Mouse (Mus musculus): ENCODE measurements at regions not wholly inside any gene's neighbourhood (a gene's known extent, or its start where the extent isn't known, plus 50 kb on each side); places are given as distances from the start of the nearest gene placed in this dataset.

GRCm38 (mm10) chr8:95968828-95969227 lies 80.5 kb upstream of the Got2 start:
- 88% methylated on average over 6 of the region's 6 CpGs for WGBS
- DNase-seq (ENCODE audit: low spot score), result no peak
- peaks cover 10% of the 10 kb centered on the region; the same call in 1 of the 2 replicates for H3K4me1 ChIP-seq (replicated peaks)
- H3K9me3 ChIP-seq, result no peaks in the 10 kb centered on the region
- H3K27me3 ChIP-seq (ENCODE audit: insufficient read depth, poor library complexity, severe bottlenecking), result no peaks in the 10 kb centered on the region
- H3K27ac ChIP-seq, result no peak overlapping the region
- no peak overlapping the region for H3K4me3 ChIP-seq
- H3K36me3 ChIP-seq, result no peaks in the 10 kb centered on the region

- no peaks in the 10 kb centered on the region for H3K27me3 ChIP-seq (ENCODE audit: insufficient read depth, poor library complexity, severe bottlenecking)
- peak; percentile 23 for DNase-seq (ENCODE audit: low spot score)
- no peak overlapping the region for H3K4me3 ChIP-seq
- H3K27ac ChIP-seq, result no peak overlapping the region
- H3K4me1 ChIP-seq (replicated peaks), result peaks cover 8% of the 10 kb centered on the region; the same call in 1 of the 2 replicates
- H3K9me3 ChIP-seq, result no peaks in the 10 kb centered on the region
- 28% methylated on average over 1 of the region's 1 CpGs for WGBS
- H3K36me3 ChIP-seq, result no peaks in the 10 kb centered on the region
Measured at GRCm38 (mm10) chr8:95966430-95966829, 78.1 kb upstream of the Got2 start.

- Histone ChIP-seq H3K36me3 (no peaks in the 10 kb centered on the region), H3K9me3 (no peaks in the 10 kb centered on the region), H3K4me1 (replicated peaks) (peaks cover 8% of the 10 kb centered on the region; the same call in 1 of the 2 replicates), H3K27ac (peak overlapping the region; percentile 64; the same call in 1 of the 2 replicates), H3K4me3 (peak overlapping the region; percentile 43), H3K27me3 (ENCODE audit: insufficient read depth, poor library complexity, severe bottlenecking) (peaks cover 11% of the 10 kb centered on the region; the same call in 1 of the 2 replicates)
- WGBS, result 19% methylated on average over 10 of the region's 10 CpGs
- peak; percentile 39 for DNase-seq (ENCODE audit: low spot score)
Measured at GRCm38 (mm10) chr8:95952257-95952656, 63.9 kb upstream of the Got2 start.

- H3K27ac ChIP-seq, result peak overlapping the region; percentile 75
- no peaks in the 10 kb centered on the region for H3K36me3 ChIP-seq
- H3K4me3 ChIP-seq, result peak overlapping the region; percentile 43
- no peaks in the 10 kb centered on the region for H3K9me3 ChIP-seq
- WGBS, result under 1% methylated on average over 17 of the region's 17 CpGs
- H3K4me1 ChIP-seq (replicated peaks), result peaks cover 8% of the 10 kb centered on the region; the same call in 1 of the 2 replicates
- H3K27me3 ChIP-seq (ENCODE audit: insufficient read depth, poor library complexity, severe bottlenecking), result peaks cover 11% of the 10 kb centered on the region; the same call in 1 of the 2 replicates
- DNase-seq (ENCODE audit: low spot score), result peak; percentile 85
Measured at GRCm38 (mm10) chr8:95951794-95952193, 63.4 kb upstream of the Got2 start.

Measured in hindbrain, embryonic 10.5 days (tissue).